Mouse (Mus musculus): ENCODE measurements around the gene Knl1.
A peak's percentile ranks its signal among the peaks of the same experiment; 100 is the strongest.

DNA sequence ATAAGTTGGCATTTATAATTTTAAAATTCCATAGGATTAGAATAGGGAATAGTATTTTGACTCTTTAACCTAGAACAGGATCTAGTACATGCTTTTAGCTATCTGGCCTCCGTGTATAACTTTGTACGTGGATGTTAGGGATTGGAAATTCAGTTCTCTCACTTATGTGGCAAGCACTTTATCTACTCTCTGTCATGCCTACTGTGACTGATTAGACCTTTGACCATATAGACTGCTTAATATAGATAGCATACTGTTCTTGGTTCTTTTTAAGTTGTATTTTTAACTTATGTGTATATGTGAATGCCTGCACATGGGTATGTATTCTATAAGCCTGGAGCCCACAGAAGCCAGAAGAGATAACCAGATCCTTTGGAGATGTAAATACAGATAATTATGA is 13.2 kb downstream of the Knl1 start:
- TF ChIP-seq EP300 (IDR thresholded peaks at IDR 0.05; ENCODE audit: low read depth in 1 of 2, low read length in 2 of 2) (peak in 1 of 2 experiments; percentile 15; a peak in 1 of 4 replicates), POLR2A (IDR thresholded peaks at IDR 0.05; ENCODE audit: control insufficient read depth in 1 of 2, insufficient read depth in 1 of 2, low read depth in 1 of 2, low read length in 2 of 2, poor library complexity in 1 of 2) (no peak), CHD2 (IDR thresholded peaks at IDR 0.05; ENCODE audit: low read length) (no peak), MAX (IDR thresholded peaks at IDR 0.05; ENCODE audit: low read length) (no peak), JUND (IDR thresholded peaks at IDR 0.05; ENCODE audit: low read depth, low read length) (no peak), CTCF (IDR thresholded peaks at IDR 0.05 in 2 of 3, conservative IDR thresholded peaks at IDR 0.05 in 1 of 3; ENCODE audit: control insufficient read depth in 1 of 3, insufficient read depth in 1 of 3, low read depth in 2 of 3, low read length in 3 of 3, poor library complexity in 1 of 3, severe bottlenecking in 1 of 3) (no peak)
